Mouse (Mus musculus) neural tube, embryonic 12.5 days (tissue): ENCODE results near the gene Siae. TPM values are rescaled to one million over a fixed set of nuclear protein-coding genes. Genes with fewer than 3 reads are reported as not detected.

Experiments
- ATAC-seq: fragments of 200-750 bp; cut with Nextera tagmentation; 2 replicates; pipeline ENCODE4 v1.8.0; 2017; ENCODE audit warnings: low read depth, mild to moderate bottlenecking, moderate TSS enrichment, moderate library complexity; ENCODE audit not compliant: low FRiP score
- H3K27ac ChIP-seq: fragments of 300-500 bp; sonication (generic); 2 replicates; pipeline ENCODE4 v1.5.1; 2016
- H3K27me3 ChIP-seq: fragments of 300-500 bp; sonication (generic); replicated peaks from 2 replicates; pipeline ENCODE4 v1.6.1; 2016; ENCODE audit warnings: mild to moderate bottlenecking
- H3K36me3 ChIP-seq: fragments of 300-500 bp; sonication (generic); 2 replicates; pipeline ENCODE4 v1.6.1; 2016; ENCODE audit warnings: mild to moderate bottlenecking
- H3K4me1 ChIP-seq: fragments of 300-500 bp; sonication (generic); 2 replicates; pipeline ENCODE4 v1.6.1; 2016
- H3K4me2 ChIP-seq: fragments of 300-500 bp; sonication (generic); replicated peaks from 2 replicates; pipeline ENCODE4 v1.6.1; 2016; ENCODE audit warnings: mild to moderate bottlenecking
- H3K4me3 ChIP-seq: fragments of 300-500 bp; sonication (generic); 2 replicates; pipeline ENCODE4 v1.5.1; 2016
- H3K9ac ChIP-seq: fragments of 300-500 bp; sonication (generic); 2 replicates; pipeline ENCODE4 v1.6.1; 2016; ENCODE audit warnings: mild to moderate bottlenecking
- H3K9me3 ChIP-seq: fragments of 300-500 bp; sonication (generic); 2 replicates; pipeline ENCODE4 v1.6.1; 2016; ENCODE audit warnings: mild to moderate bottlenecking
- WGBS: fragments of 180-500 bp; shearing (Covaris S2); methylation state at CpG from one replicate; pipeline ENCODE4 v1.1.7; 2016; 5-methylcytosine and 5-hydroxymethylcytosine counted together
- polyA plus RNA-seq: library from polyadenylated mRNA; unstranded; fragments of >200 nt; fragmentation: Nextera tagmentation; extraction: Ambion mirVana; gene quantifications from 2 replicates; pipeline ENCODE4 v1.2.1, GENCODE M21; 2016

Siae gene
- polyA plus RNA-seq, 1 experiment from 2014 or later: 10.5 TPM

- Histone ChIP-seq H3K27ac (no peak overlapping the region), H3K9ac (no peak overlapping the region), H3K4me3 (no peak overlapping the region), H3K4me1 (peaks cover 12% of the 10 kb centered on the region), H3K36me3 (no peaks in the 10 kb centered on the region), H3K4me2 (no peak overlapping the region), H3K9me3 (no peaks in the 10 kb centered on the region), H3K27me3 (no peaks in the 10 kb centered on the region)
- ATAC-seq: no peak
- 86% methylated on average over 1 of the region's 1 CpGs for WGBS
These were observed 69.0 kb downstream of the Siae start for GRCm38 (mm10) chr9:37624502-37624901.

- Histone ChIP-seq H3K27me3 (no peaks in the 10 kb centered on the region), H3K4me2 (no peak overlapping the region), H3K9me3 (no peaks in the 10 kb centered on the region), H3K27ac (0 out of 2 replicates have a peak overlapping the region, but pooled peaks have one; percentile 72), H3K36me3 (no peaks in the 10 kb centered on the region), H3K9ac (no peak overlapping the region), H3K4me3 (no peak overlapping the region), H3K4me1 (peaks cover 12% of the 10 kb centered on the region)
- ATAC-seq: peak; percentile 72
- WGBS: 26% methylated on average over 3 of the region's 3 CpGs
These were observed 69.6 kb downstream of the Siae start for GRCm38 (mm10) chr9:37625129-37625528.

- Histone ChIP-seq H3K4me3 (no peak overlapping the region), H3K4me2 (peak overlapping the region; percentile 43)
- 14% methylated on average over 7 of the region's 7 CpGs for whole genome bisulfite sequencing
These were observed 70.1 kb downstream of the Siae start for GRCm38 (mm10) chr9:37625641-37626040.

GRCm38 (mm10) chr9:37626103-37626567 is 70.6 kb downstream of the Siae start:
- H3K27ac ChIP-seq: peak overlapping the region; percentile 72
- WGBS: 8% methylated on average over 3 of the region's 3 CpGs
- ATAC-seq: peak; percentile 76
- peak overlapping the region; percentile 43 for H3K4me2 ChIP-seq
- peaks cover 12% of the 10 kb centered on the region for H3K4me1 ChIP-seq
- no peak overlapping the region for H3K9ac ChIP-seq
- no peaks in the 10 kb centered on the region for H3K9me3 ChIP-seq
- H3K27me3 ChIP-seq: no peaks in the 10 kb centered on the region
- no peaks in the 10 kb centered on the region for H3K36me3 ChIP-seq
- H3K4me3 ChIP-seq: no peak overlapping the region

More at GRCm38 (mm10) chr9:37625641-37626040, 70.1 kb downstream of the Siae start:
- Histone ChIP-seq H3K9ac (no peak overlapping the region), H3K4me1 (peaks cover 12% of the 10 kb centered on the region), H3K9me3 (no peaks in the 10 kb centered on the region), H3K27ac (peak overlapping the region; percentile 72), H3K27me3 (no peaks in the 10 kb centered on the region), H3K36me3 (no peaks in the 10 kb centered on the region)
- peak; percentile 86 for ATAC-seq

- H3K4me1 ChIP-seq: peaks cover 12% of the 10 kb centered on the region
- H3K4me3 ChIP-seq: no peak overlapping the region
- no peak overlapping the region for H3K4me2 ChIP-seq
- H3K9ac ChIP-seq: no peak overlapping the region
- H3K27me3 ChIP-seq: no peaks in the 10 kb centered on the region
- H3K9me3 ChIP-seq: no peaks in the 10 kb centered on the region
- no peak overlapping the region for H3K27ac ChIP-seq
- no peak for ATAC-seq
- H3K36me3 ChIP-seq: no peaks in the 10 kb centered on the region
- WGBS: 97% methylated on average over 1 of the region's 1 CpGs
These were observed 71.8 kb downstream of the Siae start for GRCm38 (mm10) chr9:37627263-37627662.

GRCm38 (mm10) chr9:37628581-37628980 is 73.1 kb downstream of the Siae start:
- Histone ChIP-seq H3K36me3 (no peaks in the 10 kb centered on the region), H3K27ac (no peak overlapping the region), H3K27me3 (no peaks in the 10 kb centered on the region), H3K4me2 (no peak overlapping the region), H3K4me3 (no peak overlapping the region), H3K9ac (no peak overlapping the region), H3K4me1 (peaks cover 12% of the 10 kb centered on the region), H3K9me3 (no peaks in the 10 kb centered on the region)
- ATAC-seq: no peak
- 35% methylated on average over 4 of the region's 4 CpGs for WGBS

GRCm38 (mm10) chr9:37629941-37630340 is 74.4 kb downstream of the Siae start:
- Histone ChIP-seq H3K4me3 (no peak overlapping the region), H3K27ac (no peak overlapping the region), H3K27me3 (no peaks in the 10 kb centered on the region), H3K4me2 (no peak overlapping the region), H3K36me3 (no peaks in the 10 kb centered on the region), H3K9me3 (no peaks in the 10 kb centered on the region), H3K4me1 (peaks cover 12% of the 10 kb centered on the region), H3K9ac (no peak overlapping the region)
- 97% methylated on average over 2 of the region's 2 CpGs for WGBS
- no peak for ATAC-seq

- 81% methylated on average over 2 of the region's 2 CpGs for WGBS
- no peak for ATAC-seq
- H3K4me1 ChIP-seq: no peaks in the 10 kb centered on the region
These were observed 76.8 kb downstream of the Siae start for GRCm38 (mm10) chr9:37632305-37632704.

GRCm38 (mm10) chr9:37634269-37634668 is 78.8 kb downstream of the Siae start:
- 86% methylated on average over 3 of the region's 3 CpGs for WGBS
- no peaks in the 10 kb centered on the region for H3K36me3 ChIP-seq

More at GRCm38 (mm10) chr9:37632305-37632704, 76.8 kb downstream of the Siae start:
- Histone ChIP-seq H3K4me2 (no peak overlapping the region), H3K9ac (no peak overlapping the region), H3K9me3 (no peaks in the 10 kb centered on the region), H3K27me3 (no peaks in the 10 kb centered on the region), H3K27ac (no peak overlapping the region), H3K36me3 (no peaks in the 10 kb centered on the region), H3K4me3 (no peak overlapping the region)

GRCm38 (mm10) chr9:37636335-37636734 is 80.8 kb downstream of the Siae start:
- peak; percentile 63 for ATAC-seq
- Histone ChIP-seq H3K9ac (no peak overlapping the region), H3K27me3 (no peaks in the 10 kb centered on the region), H3K4me3 (no peak overlapping the region), H3K36me3 (no peaks in the 10 kb centered on the region), H3K27ac (no peak overlapping the region), H3K4me2 (no peak overlapping the region), H3K9me3 (no peaks in the 10 kb centered on the region), H3K4me1 (no peaks in the 10 kb centered on the region)
- 19% methylated on average over 7 of the region's 7 CpGs for WGBS

More at GRCm38 (mm10) chr9:37634269-37634668, 78.8 kb downstream of the Siae start:
- H3K9me3 ChIP-seq: no peaks in the 10 kb centered on the region
- H3K4me1 ChIP-seq: no peaks in the 10 kb centered on the region
- ATAC-seq: no peak
- H3K27me3 ChIP-seq: no peaks in the 10 kb centered on the region
- no peak overlapping the region for H3K4me2 ChIP-seq
- H3K9ac ChIP-seq: no peak overlapping the region
- no peak overlapping the region for H3K4me3 ChIP-seq
- no peak overlapping the region for H3K27ac ChIP-seq

- H3K9me3 ChIP-seq: no peaks in the 10 kb centered on the region
- ATAC-seq: no peak
- no peak overlapping the region for H3K27ac ChIP-seq
- 58% methylated on average over 6 of the region's 6 CpGs for WGBS
- no peak overlapping the region for H3K9ac ChIP-seq
- H3K4me1 ChIP-seq: no peaks in the 10 kb centered on the region
- no peaks in the 10 kb centered on the region for H3K36me3 ChIP-seq
- no peaks in the 10 kb centered on the region for H3K27me3 ChIP-seq
- H3K4me2 ChIP-seq: no peak overlapping the region
- no peak overlapping the region for H3K4me3 ChIP-seq
These were observed 81.5 kb downstream of the Siae start for GRCm38 (mm10) chr9:37636800-37637542.

GRCm38 (mm10) chr9:37638721-37639120 is 83.2 kb downstream of the Siae start:
- Histone ChIP-seq H3K4me2 (no peak overlapping the region), H3K4me1 (no peaks in the 10 kb centered on the region), H3K27me3 (no peaks in the 10 kb centered on the region), H3K36me3 (no peaks in the 10 kb centered on the region), H3K9me3 (no peaks in the 10 kb centered on the region), H3K4me3 (no peak overlapping the region), H3K9ac (no peak overlapping the region), H3K27ac (no peak overlapping the region)
- ATAC-seq: no peak
- WGBS: 87% methylated on average over 3 of the region's 3 CpGs

GRCm38 (mm10) chr9:37646246-37646645 is 90.7 kb downstream of the Siae start:
- 90% methylated on average over 3 of the region's 3 CpGs for WGBS
- Histone ChIP-seq H3K36me3 (peaks cover 34% of the 10 kb centered on the region), H3K4me3 (no peak overlapping the region)

More at GRCm38 (mm10) chr9:37646246-37646645, 90.7 kb downstream of the Siae start:
- Histone ChIP-seq H3K9me3 (no peaks in the 10 kb centered on the region), H3K27ac (no peak overlapping the region), H3K4me1 (no peaks in the 10 kb centered on the region), H3K27me3 (no peaks in the 10 kb centered on the region), H3K4me2 (no peak overlapping the region), H3K9ac (no peak overlapping the region)
- no peak for ATAC-seq
